Mouse (Mus musculus) urinary bladder, postnatal 14 days (tissue): ENCODE results near the gene Padi3.
A peak's percentile ranks its signal among the peaks of the same experiment; 100 is the strongest.

ENCODE experiments used
- DNase-seq: peaks from one replicate; pipeline ENCODE4 v3.0.0; 2021; ENCODE audit warnings: low spot score

Padi3 gene

DNA sequence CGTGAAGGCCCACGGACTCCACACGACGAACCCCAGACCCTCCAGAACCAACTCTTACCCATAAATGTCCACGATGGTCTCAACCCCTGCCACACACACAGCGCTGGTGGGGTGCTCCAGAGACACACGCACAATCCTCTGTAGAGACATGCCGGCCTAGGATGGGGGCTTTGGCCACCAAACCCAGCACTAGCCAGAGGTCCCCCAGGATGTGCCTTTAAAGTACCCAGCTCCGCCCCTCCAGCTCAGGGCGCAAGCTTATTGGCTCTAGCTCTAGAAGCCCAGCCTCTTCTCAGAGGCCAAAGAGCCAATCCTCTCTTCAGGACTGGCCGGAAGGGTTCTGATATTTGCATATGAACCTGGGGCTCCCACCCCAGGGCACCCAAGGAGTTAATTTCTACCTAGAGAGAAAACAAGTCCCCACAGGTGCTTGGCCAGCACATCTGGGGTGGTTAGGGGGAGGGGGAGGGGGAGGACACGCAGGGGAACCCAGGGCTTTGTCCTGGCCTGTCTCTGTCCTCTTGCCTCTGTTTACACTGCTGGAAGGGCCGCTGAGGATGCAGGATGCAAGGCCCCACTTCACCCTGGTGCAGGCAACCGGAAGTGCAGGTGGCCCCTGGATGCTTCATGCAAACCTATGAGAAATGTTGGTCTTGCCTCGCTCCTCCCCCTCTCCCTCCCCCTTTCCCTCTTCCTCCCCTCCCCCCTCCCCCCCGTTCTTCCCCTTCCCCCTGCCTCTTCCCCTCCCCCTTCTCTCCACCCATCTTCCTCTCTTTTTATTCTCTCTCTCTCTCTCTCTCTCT, at the start of gene Padi3:
TSS of gene Padi3 (minus strand) at position 191 of the 803 bp plus-strand sequence.
- DNase-seq: no peak

DNA sequence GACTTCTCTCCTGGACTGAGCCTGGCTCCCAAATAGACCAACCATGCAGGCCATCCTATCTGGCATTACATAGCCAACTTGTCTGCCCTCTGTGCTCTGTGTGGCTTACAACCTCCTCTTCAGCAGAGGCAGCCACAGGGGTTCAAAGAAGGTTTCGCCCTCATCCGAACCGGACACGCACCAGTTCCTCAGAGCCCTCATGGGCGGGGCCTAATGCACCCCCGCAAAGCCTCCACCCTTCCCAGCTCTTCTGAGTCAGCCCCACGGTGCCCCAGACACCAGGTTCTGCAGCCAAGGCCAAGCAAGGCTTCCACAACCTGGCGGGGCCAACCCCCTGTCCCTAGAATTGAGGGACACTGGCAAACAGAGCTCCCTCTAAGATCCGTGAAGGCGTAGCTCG, 48.8 kb upstream of the Padi3 start:
- no peak for DNase-seq

DNA sequence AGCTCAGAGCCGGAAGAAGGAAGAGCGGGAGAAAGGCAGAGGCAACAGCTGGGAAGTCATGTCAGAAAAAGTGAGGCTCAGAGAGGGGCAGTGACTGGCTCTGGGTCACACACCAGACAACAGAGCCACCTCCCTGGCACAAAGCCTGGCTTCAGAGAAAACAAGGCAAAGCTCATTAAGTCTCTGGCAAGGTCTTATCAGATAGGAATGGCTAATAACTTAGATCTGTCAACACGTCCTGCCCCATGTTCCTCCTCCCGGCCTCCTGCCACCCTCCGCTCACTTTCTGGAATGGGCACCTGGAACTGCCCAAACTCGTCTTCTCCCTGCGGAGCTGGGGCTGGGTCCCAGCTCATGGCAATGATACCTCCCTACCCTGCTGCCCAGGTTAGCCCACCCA, 47.4 kb upstream of the Padi3 start:
- DNase-seq: peak; percentile 37

DNA sequence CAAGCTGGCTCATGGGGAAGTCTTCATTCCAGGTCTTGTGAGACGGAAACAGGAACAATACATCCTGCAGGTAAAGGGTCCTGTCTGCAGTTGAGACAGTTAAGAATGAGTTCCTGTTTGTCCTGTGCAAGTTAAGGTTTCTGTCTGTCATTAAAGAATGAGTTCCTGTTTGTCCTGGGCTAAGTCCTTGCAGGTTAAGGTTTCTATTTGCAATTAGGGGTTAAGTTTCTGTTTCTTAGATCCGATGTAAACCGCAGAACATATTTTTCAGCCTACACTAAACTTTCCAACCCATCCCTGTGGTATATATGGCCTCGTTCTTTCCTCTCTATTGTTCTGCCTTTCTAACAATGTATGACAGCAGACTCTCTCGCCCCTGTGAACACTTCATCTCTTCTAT, 46.6 kb upstream of the Padi3 start:
- no peak for DNase-seq

DNA sequence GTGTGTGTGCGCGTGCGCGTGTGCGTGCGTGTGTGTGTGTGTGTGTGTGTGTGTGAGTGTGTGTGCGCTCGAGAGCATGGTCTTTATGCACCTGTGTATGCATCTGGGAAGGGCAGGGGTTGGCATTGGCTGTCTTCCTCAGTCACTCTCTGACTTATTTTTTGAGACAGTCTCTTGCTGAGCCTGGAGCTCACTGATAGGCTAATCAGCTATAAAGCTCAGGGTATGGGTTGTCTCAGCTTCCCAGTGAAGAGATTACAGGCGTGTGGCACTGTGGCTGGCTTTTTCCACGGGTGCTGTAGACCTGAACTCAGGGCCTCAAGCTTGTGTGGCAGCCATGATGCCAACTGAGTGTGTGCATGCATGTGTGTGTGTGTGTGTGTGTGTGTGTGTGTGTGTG, 44.7 kb upstream of the Padi3 start:
- no peak for DNase-seq

DNA sequence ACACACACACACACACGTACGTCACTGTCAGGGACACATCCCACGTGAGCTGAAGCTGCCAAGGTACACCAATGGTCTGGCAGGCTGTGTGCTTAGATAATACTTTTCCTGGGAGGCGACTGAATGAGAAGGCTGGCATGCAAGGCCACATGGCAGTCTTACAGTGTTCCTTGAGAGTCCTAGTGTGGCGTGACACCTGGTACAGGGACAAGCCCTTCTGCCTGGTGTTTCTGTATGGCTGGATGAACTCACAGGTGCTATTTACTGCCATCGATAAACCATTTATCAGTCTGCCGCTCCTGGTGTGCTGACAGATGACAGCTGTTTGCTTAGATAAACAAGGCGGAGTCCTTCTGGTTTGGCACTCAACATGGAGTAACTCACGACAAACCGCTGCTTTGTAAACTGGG, 44.0 kb upstream of the Padi3 start:
- no peak for DNase-seq

DNA sequence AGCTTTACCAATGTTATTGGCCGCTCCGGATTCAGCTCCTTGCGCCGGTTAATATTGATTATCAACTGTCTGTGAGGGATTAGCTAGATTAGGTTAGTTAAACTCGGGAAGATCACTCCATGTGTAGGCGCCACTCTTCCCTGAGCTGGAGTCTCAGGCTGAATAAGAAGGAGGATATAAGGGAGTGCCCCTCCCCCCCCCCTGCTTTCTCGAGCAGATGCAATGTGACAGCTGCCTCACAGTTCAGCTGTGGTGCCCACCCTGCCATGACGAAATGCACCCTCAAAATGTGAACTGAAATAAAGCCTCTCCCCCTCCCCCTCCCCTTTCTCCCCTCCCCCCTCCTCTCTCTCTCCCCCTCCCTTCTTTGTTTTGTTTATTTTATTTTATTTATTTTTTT, 43.2 kb upstream of the Padi3 start:
- DNase-seq: no peak

DNA sequence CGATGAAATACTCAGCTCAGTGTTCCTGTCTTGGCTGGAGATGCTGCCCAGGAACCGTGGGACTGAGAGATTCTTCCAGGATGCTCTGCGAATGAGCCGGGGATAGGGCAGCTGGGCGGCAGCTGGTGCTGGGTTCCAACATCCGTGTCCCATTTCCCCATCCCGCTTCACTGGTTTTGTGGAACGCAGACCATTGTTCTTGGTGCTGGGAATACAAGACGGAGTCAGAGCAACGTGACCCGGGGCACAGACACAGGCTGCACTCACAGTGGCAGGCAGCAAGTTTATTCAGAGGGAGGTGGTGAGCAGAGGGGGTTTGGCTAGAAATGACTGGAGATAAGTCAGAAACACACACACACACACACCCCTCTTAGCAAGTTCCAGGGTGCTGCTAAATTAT, 38.9 kb upstream of the Padi3 start:
- no peak for DNase-seq

DNA sequence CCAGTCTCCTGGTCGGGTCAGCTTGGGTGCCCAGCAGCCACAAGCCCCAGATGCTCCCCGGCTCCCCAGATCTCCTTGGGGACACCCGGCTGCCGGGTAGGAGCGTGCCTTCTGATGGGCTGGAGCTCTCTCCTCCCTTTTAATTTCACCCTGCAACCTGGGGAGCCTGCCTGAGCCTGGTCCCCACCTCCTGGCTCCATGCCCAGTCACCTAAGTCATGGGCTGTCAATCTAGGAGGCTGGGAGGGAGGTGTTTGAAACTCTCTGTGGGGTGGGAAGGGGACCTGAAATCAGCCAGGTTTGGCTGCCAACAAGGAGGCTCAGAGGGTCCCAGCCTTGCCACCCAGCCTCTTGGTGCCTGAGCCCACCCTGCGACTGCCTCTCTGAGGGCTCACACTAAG, 35.2 kb upstream of the Padi3 start, which contains the start of gene Padi1:
TSS of gene Padi1 (minus strand) at position 113 of the 400 bp plus-strand sequence.
- peak; percentile 38 for DNase-seq

DNA sequence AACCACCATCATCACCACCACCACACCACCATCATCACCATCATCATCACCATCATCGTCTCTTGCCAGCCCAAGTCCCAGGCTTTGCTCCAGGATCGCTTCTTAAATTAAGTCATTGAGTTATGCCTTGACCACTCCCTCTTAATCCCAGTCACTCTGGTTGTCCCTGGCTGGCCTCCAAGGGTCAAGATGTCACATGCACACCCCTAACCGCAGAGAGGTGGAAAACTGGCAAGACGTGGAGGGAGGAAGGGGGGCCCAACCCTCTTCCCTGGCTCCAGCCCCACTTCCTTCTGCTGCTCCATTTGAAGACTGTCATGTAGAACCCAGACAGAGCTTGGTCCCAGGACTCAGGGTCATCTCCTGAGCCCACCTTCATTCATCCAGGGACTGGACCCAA, 34.5 kb upstream of the Padi3 start:
- DNase-seq: peak; percentile 31

DNA sequence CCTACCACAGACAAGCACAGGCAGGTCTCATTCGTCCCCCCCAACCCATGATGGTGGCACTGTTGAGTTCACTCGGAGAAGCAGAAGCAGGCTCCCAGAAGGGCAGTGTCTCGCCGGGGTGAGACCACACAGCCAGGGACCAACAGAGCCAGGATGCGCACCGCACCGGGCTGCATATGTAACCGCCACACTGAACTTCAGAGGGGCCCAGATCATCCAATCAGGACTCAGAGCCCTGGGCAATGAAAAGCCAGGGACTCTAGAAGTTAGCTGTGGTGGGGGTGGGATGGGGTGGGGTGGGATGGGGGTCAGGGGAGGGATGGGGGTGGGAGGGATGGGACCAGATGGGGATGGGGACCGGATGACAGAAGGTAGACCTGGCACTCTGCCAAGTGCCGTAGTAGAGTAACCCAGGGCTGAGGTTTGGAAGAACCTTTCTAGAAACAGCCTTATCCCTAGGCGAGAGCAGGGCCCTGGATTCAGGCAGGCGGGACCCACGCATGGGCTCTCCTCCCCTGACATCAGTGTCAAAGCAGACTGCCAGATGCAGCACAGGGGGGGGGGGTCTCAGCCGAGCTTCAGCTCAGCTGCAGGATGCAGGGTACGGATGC, 33.3 kb upstream of the Padi3 start:
- no peak for DNase-seq

DNA sequence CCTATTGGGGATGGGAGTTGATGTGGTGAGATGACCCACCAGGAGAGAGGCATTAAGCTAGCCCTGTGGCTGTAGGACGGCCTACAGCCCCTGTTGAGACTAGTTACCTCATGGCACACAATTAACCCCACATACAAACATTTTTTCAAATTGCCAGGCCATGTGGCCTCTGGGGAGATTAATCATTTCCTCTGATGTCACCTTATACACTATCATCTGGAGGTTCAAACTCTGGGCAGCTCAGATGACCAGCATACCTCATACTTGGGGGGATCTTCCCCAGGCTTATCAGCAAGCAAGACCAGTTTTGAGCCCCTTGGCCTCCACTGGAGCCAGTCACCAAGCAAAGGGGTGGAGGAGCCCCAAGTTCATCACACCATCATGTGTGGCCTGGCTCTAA, 32.5 kb upstream of the Padi3 start:
- no peak for DNase-seq

DNA sequence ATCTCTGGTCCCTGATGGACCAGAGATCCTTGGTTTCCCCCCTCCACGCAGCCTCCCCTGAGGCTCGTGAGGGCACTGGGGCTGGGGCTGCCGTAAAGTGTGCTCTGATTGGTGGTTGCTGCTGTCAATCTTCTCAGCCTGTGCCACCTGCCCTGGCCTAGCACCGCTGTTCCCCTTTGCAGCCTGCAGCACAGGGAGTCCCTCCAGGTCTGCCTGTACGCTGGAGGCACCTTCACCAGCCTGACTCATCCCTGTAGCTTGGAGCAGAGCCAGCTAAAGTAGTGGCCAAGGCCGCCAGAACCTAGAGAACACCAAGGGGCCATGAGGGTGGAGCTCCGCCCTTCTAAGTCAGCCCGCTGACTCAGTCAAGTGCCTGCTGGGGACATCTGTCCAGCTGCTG, 27.4 kb upstream of the Padi3 start:
- peak; percentile 71 for DNase-seq

DNA sequence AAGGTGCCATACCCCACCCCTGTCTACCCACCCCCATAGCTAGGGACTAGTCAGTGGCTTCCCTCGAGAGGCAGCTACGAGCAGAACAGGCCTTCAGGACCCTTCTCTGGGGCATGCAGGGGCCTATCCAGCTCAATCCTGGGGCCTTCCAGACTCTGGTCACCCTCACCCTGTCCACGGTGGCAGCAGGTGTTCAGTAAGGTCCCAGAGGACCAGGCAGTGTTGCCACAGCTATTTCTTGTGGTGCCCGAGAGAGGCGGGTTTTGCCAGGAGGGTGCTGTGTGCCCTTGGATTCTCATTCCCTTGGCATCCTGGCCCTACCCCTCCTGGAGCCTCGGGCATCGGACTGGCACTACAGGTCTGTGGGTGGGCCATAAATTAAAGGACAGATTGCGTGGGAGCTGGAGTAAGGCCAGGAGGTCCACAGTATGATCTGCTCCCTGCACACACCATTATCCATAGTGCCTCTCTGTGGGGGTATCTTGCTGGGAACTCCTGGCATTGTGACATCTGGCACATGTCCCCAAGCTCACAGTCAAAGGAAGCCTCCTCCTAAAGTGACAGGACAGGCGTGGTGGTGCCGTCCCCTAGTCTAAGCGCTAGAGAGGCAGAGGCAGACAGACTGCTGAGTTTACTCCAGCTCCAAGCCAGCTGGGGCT, 25.9 kb upstream of the Padi3 start:
- no peak for DNase-seq

DNA sequence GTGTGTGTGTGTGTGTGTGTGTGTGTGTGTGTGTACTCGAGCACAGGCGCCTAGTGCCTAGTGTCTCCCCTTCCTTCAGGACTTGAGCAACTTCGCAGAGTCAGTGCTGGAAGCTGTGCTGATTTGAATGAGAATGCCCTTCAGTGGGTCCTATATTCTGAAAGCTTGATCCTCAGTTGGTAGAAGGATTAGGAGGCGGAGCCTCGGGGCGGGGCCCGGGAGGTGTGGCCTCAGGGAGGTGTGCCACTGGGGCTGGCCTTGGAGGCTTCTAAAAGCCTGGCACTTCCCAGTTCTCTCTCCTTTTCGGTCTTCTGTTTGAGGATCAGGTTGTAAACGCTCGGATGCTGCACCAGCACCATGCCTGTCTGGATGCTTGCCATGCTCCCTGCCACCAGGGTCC, 25.2 kb upstream of the Padi3 start:
- peak; percentile 45 for DNase-seq

DNA sequence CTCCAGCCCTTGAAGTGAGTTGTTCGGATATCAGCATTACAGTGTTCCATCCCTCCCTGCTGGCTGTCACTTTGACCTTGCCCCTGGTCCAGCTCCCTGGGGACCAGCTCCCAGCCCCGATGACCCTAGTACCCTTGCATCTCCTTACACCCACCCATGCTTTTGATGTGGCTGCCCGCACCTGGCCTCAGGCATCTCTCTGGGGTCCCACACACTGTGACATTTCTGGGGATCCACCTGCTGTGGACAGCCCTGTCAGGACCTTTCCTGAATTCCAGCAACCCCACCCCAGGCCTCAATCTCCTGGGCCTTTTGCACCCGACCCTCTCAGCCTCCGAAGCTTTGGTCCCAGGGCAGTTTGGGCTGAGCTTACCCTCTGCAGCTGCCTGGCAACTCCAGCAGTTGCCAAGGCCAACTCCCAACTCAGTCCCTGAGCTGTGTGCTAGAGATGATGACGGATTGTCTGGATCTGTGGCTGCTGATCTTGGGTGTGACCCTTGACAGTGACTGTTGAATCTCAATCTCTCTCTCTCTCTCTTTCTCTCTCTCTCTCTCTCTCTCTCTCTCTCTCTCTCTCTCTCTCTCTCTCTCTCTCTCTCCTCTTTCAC, 24.0 kb upstream of the Padi3 start:
- no peak for DNase-seq

DNA sequence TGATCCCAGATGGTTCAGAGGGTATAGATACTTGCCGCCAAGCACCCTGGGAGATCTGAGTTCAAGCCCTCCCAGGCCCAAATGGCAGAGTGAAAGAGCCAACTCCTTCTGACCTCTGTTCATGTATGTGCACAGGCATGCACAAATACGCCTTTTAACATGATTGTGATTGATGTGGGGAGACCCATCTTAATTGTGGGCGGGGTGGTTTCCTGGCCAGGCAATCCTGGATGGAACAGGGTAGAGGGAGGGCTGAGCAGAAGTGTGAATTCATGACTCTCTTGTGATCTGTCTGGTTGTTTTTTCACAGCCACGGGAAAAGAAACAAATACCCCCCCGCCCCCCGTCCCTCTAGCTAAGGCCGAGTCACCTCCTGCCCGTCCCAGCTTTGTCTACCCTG, 22.4 kb upstream of the Padi3 start:
- DNase-seq: no peak

DNA sequence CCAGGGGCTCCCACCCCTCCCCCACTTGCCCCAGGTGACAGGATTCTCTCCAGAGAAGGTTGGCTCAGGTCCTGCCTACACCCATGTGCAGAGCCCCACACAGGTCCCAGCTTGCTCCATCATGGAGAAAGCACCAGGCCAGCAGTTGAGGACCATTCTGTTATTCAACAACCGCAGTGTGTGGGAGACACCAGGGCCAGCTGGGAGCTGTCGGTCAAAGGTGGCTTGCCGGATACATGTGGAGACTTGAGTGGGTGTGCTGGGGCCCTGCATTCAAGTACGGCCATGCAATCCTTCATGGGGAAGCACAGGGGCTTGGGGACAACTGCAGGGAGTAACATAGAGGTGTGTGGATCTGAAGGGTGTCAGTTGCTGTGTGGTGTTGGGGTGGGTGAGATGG, 21.4 kb upstream of the Padi3 start:
- peak; percentile 28 for DNase-seq

DNA sequence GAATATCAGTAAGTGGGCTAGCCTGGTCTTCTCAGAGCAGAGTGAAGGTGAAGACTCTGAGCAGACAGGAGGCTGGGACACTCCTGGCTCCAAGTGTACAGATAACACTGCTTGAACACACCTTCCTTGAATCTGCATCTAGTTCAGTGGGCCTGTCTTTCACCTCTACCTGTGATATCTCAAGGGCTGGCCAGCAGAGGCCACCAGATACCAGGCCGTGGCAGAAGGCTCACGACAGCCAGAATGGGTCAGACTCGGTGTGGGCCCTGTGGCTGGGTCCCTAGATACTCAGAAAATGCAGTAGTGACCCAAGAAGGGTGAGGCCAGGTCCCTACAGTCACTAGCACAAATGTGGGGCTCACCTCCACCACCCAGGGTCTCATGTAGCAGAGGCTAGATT, 16.8 kb upstream of the Padi3 start:
- DNase-seq: no peak

DNA sequence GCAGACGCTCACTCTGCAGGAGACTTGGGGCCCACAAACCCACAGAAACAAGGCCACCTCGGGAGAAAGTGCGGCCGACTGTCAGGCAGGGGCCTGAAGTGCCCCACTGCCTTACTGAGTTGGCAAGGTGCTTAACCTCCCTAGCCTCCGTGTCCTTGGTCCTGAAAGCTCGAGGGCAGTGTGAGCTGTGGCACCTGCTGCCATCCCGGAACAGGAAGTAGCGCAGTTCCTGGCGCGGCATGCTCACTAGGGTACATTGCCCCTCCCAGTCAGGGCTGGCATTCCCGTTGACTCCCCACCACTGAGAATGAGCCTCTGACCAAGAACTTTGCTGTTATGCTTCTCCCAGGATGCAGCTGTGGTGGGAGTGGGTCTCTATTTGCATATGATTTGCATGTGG, 15.5 kb upstream of the Padi3 start:
- no peak for DNase-seq

DNA sequence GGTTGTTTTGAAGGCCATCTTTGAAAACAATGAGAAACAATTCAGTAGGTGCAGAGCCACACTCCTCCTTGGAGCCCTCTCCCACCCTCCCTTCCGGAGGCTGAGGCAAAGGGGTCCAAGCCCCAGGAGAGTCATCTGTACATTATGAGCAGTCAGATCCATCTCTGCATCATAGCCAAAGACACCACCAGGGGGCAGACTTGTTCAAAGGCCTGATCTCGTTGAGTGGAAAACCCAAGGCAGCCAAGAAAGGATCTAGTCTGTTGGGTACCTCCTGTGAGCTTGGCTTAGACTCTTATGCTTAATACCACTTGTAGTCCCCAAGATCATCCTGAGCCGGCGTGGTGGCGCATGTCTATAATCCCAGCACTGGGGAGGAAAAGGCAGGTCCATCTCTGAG, 11.5 kb upstream of the Padi3 start:
- peak; percentile 51 for DNase-seq

DNA sequence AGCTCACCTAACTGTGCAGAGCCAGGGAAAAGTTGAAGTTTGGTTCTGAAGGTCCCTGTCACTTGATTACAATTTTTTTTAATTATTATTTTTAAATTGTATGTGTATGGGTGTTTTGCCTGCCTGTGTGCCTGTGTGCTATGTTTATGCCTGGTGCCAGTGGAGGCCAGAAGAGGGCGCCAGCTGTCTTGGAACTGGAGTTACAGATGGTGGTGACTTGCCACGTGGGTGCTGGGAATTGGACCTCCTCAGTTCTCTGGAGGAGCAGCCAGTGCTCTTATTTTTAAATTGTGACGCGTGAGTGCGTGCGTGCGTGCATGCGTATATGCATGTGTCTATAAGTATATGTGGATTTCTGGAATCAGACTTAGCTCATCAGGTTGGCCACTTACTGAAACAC, 7.0 kb upstream of the Padi3 start:
- no peak for DNase-seq
